Mouse (Mus musculus) spleen, postnatal 4 days (tissue): ENCODE measurements around the gene Agpat3.
A peak's percentile ranks its signal among the peaks of the same experiment; 100 is the strongest.

ENCODE experiments used
- DNase-seq, 2 experiments: peaks; one replicate each; pipeline ENCODE4 v3.0.0; 2022; ENCODE audit warnings: low spot score in 2 of 2

Gene Agpat3

GRCm38 (mm10) chr10:78259230-78259629, 93.1 kb downstream of the Agpat3 start:
- no peak for DNase-seq

- no peak for DNase-seq
Observed at GRCm38 (mm10) chr10:78258142-78258675, 94.1 kb downstream of the Agpat3 start.

GRCm38 (mm10) chr10:78255646-78256059, 96.6 kb downstream of the Agpat3 start:
- DNase-seq, result peak; percentile 87 to 90

GRCm38 (mm10) chr10:78247206-78247605, 105.1 kb downstream of the Agpat3 start:
- no peak for DNase-seq

GRCm38 (mm10) chr10:78246725-78247124, 105.6 kb downstream of the Agpat3 start:
- DNase-seq, result no peak

GRCm38 (mm10) chr10:78245225-78245547, 107.1 kb downstream of the Agpat3 start:
- no peak for DNase-seq

- DNase-seq, result peak; percentile 90 to 95
Observed at GRCm38 (mm10) chr10:78244438-78245224, 107.7 kb downstream of the Agpat3 start, which contains the start of gene Trappc10. TSS of gene Trappc10 (minus strand) at chr10:78244641.

- DNase-seq, result peak; percentile 45 to 80
Observed at GRCm38 (mm10) chr10:78244058-78244437, 108.2 kb downstream of the Agpat3 start.

- no peak for DNase-seq
Observed at GRCm38 (mm10) chr10:78238926-78239325, 113.4 kb downstream of the Agpat3 start.

GRCm38 (mm10) chr10:78238297-78238696, 114.0 kb downstream of the Agpat3 start:
- DNase-seq, result no peak

GRCm38 (mm10) chr10:78237809-78238208, 114.5 kb downstream of the Agpat3 start:
- DNase-seq, result no peak

- DNase-seq, result no peak
Observed at GRCm38 (mm10) chr10:78236885-78237629, 115.2 kb downstream of the Agpat3 start.

GRCm38 (mm10) chr10:78233756-78234155, 118.5 kb downstream of the Agpat3 start:
- no peak for DNase-seq

- no peak for DNase-seq
Observed at GRCm38 (mm10) chr10:78233161-78233560, 119.1 kb downstream of the Agpat3 start.

- no peak for DNase-seq
Observed at GRCm38 (mm10) chr10:78232301-78232980, 119.8 kb downstream of the Agpat3 start.

- no peak for DNase-seq
Observed at GRCm38 (mm10) chr10:78228560-78228928, 123.7 kb downstream of the Agpat3 start.

GRCm38 (mm10) chr10:78227875-78228559, 124.3 kb downstream of the Agpat3 start:
- DNase-seq, result no peak

- no peak for DNase-seq
Observed at GRCm38 (mm10) chr10:78224136-78224535, 128.2 kb downstream of the Agpat3 start.

GRCm38 (mm10) chr10:78222908-78223307, 129.4 kb downstream of the Agpat3 start:
- DNase-seq, result no peak

- DNase-seq, result no peak
Observed at GRCm38 (mm10) chr10:78221315-78221714, 131.0 kb downstream of the Agpat3 start.

GRCm38 (mm10) chr10:78219528-78219927, 132.8 kb downstream of the Agpat3 start:
- no peak for DNase-seq
